Mouse (Mus musculus): Measurements from ENCODE around the gene Epb41l3. TPM values are rescaled to one million over a fixed set of nuclear protein-coding genes. Genes with fewer than 3 reads are reported as not detected.
A peak's percentile ranks its signal among the peaks of the same experiment; 100 is the strongest.

Gene Epb41l3
- polyA plus RNA-seq, 1 experiment from 2014 or later: 75.0 TPM

DNA sequence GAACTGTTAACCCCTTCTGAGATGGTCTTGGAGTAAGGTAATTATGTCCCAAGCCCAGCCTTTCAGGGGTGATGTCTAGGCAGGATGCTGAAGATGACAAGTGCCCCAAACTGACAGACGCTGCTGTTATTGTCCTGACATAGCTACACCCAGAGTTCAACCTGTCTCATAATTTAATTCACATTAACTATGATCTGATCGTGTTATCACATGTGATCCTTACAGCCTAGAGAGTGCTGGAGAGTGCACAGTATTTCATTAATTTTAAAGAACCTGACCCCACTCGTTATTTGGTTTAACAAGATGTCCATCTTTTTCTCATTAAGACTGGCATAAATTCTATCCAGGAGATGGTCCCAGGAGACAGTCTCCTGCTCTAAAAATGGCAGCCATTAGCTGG lies 112.3 kb downstream of the Epb41l3 start:
- H3K4me1 ChIP-seq (ENCODE audit: control insufficient read depth, insufficient read depth, low read length): peaks cover 2% of the 10 kb centered on the region; the same call in 1 of the 2 replicates

DNA sequence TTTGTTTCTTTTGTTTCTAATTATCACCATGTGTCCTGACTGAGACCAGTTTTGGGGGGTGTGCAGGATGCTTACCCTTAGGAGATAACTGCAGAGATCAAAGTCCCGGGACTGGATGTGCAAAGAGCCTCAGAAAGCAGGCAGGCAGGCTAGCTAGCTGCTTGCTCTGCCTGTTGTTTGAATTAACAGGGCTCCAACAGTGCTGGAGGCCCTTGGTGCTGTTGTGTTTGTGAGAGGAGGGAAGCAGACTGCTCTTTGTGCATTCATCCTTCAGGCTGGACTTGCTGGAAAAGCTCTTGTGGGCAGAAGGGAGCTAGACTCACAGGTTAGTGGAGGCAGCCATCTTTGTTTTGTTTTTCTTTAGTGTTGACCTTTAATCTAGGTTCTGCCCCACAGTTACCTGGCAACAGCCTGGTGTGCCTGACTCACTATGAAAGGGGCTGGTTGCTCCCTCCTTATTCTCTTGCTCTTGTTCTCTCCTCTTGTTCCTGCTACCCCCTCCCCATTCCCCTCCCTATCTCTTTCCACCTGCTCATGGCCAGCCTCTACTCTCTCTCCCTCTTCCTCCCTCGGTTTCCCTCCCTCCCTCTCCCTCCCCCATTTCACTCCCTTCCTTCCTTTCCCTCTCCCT lies 117.5 kb downstream of the Epb41l3 start:
- Histone ChIP-seq H3K9me3 (ENCODE audit: control insufficient read depth, low read depth, low read length) (no peaks in the 10 kb centered on the region), H3K4me1 (ENCODE audit: control insufficient read depth, insufficient read depth, low read length) (peaks cover 3% of the 10 kb centered on the region; the same call in 1 of the 2 replicates), H3K9ac (replicated peaks; ENCODE audit: low read depth, low read length) (no peak overlapping the region), H3K4me3 (ENCODE audit: low read depth, low read length) (no peak overlapping the region), H3K36me3 (ENCODE audit: control insufficient read depth, insufficient read depth, low read length) (no peaks in the 10 kb centered on the region), H3K4me2 (replicated peaks; ENCODE audit: low read depth, low read length) (no peak overlapping the region), H3K27me3 (ENCODE audit: control insufficient read depth, insufficient read depth, low read length) (no peaks in the 10 kb centered on the region), H3K27ac (ENCODE audit: low read length) (no peak overlapping the region)
- ATAC-seq (ENCODE audit: insufficient number of reproducible peaks, insufficient read depth, low FRiP score, low read depth): 0 out of 2 replicates have a peak, but pooled peaks have one; percentile 33
- 7% methylated on average over 2 of the region's 2 CpGs for WGBS

More for the DNA sequence above, 112.3 kb downstream of the Epb41l3 start:
- H3K27me3 ChIP-seq (ENCODE audit: control insufficient read depth, insufficient read depth, low read length): no peaks in the 10 kb centered on the region
- H3K9me3 ChIP-seq (ENCODE audit: control insufficient read depth, low read depth, low read length): no peaks in the 10 kb centered on the region
- H3K9ac ChIP-seq (replicated peaks; ENCODE audit: low read depth, low read length): no peak overlapping the region
- ATAC-seq (ENCODE audit: insufficient number of reproducible peaks, insufficient read depth, low FRiP score, low read depth): no peak
- no peak overlapping the region for H3K27ac ChIP-seq (ENCODE audit: low read length)
- 75% methylated on average over 3 of the region's 3 CpGs for WGBS
- no peak overlapping the region for H3K4me3 ChIP-seq (ENCODE audit: low read depth, low read length)
- H3K36me3 ChIP-seq (ENCODE audit: control insufficient read depth, insufficient read depth, low read length): no peaks in the 10 kb centered on the region
- no peak overlapping the region for H3K4me2 ChIP-seq (replicated peaks; ENCODE audit: low read depth, low read length)

DNA sequence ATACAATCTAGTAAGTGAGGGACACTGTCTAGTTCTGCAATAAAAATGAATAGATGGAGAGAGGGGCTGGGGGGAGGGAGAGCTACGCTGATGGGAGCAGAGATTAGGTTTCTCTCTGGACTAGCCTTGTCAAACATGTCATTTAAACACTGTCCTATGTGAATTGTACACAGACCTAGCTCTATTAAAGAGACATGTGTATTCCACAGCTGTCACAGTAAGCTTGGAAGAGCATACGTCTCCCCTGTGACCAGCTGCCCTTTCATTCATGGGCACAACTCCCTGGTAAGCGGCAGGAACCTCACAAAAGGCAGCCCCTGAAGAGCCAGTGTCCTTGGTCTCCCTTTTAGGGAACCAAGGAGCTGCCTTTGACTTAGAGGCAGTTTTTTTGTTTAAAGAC lies 119.1 kb downstream of the Epb41l3 start:
- H3K4me3 ChIP-seq (ENCODE audit: low read depth, low read length): no peak overlapping the region
- no peak for ATAC-seq (ENCODE audit: insufficient number of reproducible peaks, insufficient read depth, low FRiP score, low read depth)
- H3K9ac ChIP-seq (replicated peaks; ENCODE audit: low read depth, low read length): no peak overlapping the region
- peaks cover 3% of the 10 kb centered on the region; the same call in 1 of the 2 replicates for H3K4me1 ChIP-seq (ENCODE audit: control insufficient read depth, insufficient read depth, low read length)
- 24% methylated on average over 3 of the region's 3 CpGs for WGBS
- no peaks in the 10 kb centered on the region for H3K36me3 ChIP-seq (ENCODE audit: control insufficient read depth, insufficient read depth, low read length)
- no peaks in the 10 kb centered on the region for H3K9me3 ChIP-seq (ENCODE audit: control insufficient read depth, low read depth, low read length)
- no peak overlapping the region for H3K27ac ChIP-seq (ENCODE audit: low read length)
- no peak overlapping the region for H3K4me2 ChIP-seq (replicated peaks; ENCODE audit: low read depth, low read length)
- no peaks in the 10 kb centered on the region for H3K27me3 ChIP-seq (ENCODE audit: control insufficient read depth, insufficient read depth, low read length)

DNA sequence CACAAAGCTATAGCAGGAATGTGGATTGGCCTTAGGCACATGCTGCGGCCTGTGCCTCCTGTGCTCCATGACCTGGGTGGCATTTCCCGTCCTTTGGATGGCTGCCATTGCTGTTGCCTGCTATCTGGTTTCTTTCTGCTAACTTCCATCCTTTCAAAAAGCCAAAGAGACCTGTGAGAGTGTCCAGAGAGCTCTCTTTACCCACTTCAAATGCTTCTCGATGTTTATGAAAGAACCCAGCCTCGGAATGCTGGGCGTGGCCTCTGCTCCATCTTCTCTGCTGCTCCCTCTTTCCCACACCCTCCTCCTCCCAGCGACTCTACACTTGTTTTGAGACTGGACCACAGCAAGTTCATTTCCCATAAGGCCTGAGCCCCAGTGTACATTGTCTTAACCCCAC lies 120.3 kb downstream of the Epb41l3 start:
- Histone ChIP-seq H3K27ac (ENCODE audit: low read length) (no peak overlapping the region), H3K36me3 (ENCODE audit: control insufficient read depth, insufficient read depth, low read length) (no peaks in the 10 kb centered on the region), H3K4me2 (replicated peaks; ENCODE audit: low read depth, low read length) (no peak overlapping the region), H3K9ac (replicated peaks; ENCODE audit: low read depth, low read length) (no peak overlapping the region), H3K27me3 (ENCODE audit: control insufficient read depth, insufficient read depth, low read length) (no peaks in the 10 kb centered on the region), H3K9me3 (ENCODE audit: control insufficient read depth, low read depth, low read length) (no peaks in the 10 kb centered on the region), H3K4me3 (ENCODE audit: low read depth, low read length) (no peak overlapping the region), H3K4me1 (ENCODE audit: control insufficient read depth, insufficient read depth, low read length) (peaks cover 3% of the 10 kb centered on the region; the same call in 1 of the 2 replicates)
- 60% methylated on average over 6 of the region's 6 CpGs for WGBS
- no peak for ATAC-seq (ENCODE audit: insufficient number of reproducible peaks, insufficient read depth, low FRiP score, low read depth)

DNA sequence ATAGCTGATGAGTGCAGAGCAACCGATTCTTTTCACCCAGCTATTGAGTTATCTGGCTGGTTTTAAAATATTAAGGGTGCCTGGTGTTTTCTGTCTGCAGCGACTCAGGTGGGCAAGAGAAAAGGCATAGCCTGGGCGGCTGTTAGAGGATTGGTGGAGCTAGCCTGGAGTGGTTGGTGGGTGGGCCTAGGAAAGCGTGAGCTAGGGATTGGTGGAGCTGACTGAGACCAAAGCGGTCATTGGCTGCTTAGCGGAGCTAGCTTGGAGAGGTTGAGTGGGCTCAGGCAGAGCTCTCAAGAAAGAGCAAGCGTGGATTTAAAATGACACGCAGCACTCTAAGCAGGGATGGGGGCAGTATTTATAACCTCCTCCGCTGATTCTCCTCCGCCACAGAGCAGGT lies 121.2 kb downstream of the Epb41l3 start:
- Histone ChIP-seq H3K27ac (ENCODE audit: low read length) (no peak overlapping the region), H3K9ac (replicated peaks; ENCODE audit: low read depth, low read length) (no peak overlapping the region), H3K9me3 (ENCODE audit: control insufficient read depth, low read depth, low read length) (no peaks in the 10 kb centered on the region), H3K4me3 (ENCODE audit: low read depth, low read length) (no peak overlapping the region), H3K36me3 (ENCODE audit: control insufficient read depth, insufficient read depth, low read length) (no peaks in the 10 kb centered on the region), H3K27me3 (ENCODE audit: control insufficient read depth, insufficient read depth, low read length) (no peaks in the 10 kb centered on the region), H3K4me1 (ENCODE audit: control insufficient read depth, insufficient read depth, low read length) (peaks cover 3% of the 10 kb centered on the region; the same call in 1 of the 2 replicates), H3K4me2 (replicated peaks; ENCODE audit: low read depth, low read length) (no peak overlapping the region)
- no peak for ATAC-seq (ENCODE audit: insufficient number of reproducible peaks, insufficient read depth, low FRiP score, low read depth)
- WGBS: 83% methylated on average over 10 of the region's 10 CpGs

DNA sequence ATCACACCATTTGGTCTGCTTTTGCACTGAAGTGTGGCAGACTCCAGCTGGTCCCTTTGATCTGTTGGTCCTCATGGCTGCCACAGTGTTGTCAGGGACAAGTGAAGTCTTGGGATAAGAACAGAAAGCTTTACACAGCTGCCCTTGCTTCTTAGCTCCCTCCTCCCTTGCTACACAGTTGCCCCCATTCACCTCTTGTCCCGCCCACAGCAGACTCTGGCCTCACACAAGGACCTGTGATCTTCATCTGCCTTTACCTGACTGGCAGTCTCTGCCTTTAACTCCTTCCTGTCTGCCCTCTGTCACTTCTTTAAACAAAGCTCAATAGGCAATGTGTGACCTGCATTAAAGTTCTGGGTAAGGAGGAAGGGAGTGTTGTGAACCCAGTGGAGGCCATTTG lies 123.3 kb downstream of the Epb41l3 start:
- Histone ChIP-seq H3K9ac (replicated peaks; ENCODE audit: low read depth, low read length) (no peak overlapping the region), H3K4me1 (ENCODE audit: control insufficient read depth, insufficient read depth, low read length) (no peaks in the 10 kb centered on the region), H3K27me3 (ENCODE audit: control insufficient read depth, insufficient read depth, low read length) (no peaks in the 10 kb centered on the region), H3K9me3 (ENCODE audit: control insufficient read depth, low read depth, low read length) (no peaks in the 10 kb centered on the region), H3K27ac (ENCODE audit: low read length) (no peak overlapping the region), H3K4me3 (ENCODE audit: low read depth, low read length) (no peak overlapping the region), H3K4me2 (replicated peaks; ENCODE audit: low read depth, low read length) (no peak overlapping the region), H3K36me3 (ENCODE audit: control insufficient read depth, insufficient read depth, low read length) (no peaks in the 10 kb centered on the region)
- ATAC-seq (ENCODE audit: insufficient number of reproducible peaks, insufficient read depth, low FRiP score, low read depth): no peak
- WGBS: 47% methylated on average over 1 of the region's 1 CpGs

DNA sequence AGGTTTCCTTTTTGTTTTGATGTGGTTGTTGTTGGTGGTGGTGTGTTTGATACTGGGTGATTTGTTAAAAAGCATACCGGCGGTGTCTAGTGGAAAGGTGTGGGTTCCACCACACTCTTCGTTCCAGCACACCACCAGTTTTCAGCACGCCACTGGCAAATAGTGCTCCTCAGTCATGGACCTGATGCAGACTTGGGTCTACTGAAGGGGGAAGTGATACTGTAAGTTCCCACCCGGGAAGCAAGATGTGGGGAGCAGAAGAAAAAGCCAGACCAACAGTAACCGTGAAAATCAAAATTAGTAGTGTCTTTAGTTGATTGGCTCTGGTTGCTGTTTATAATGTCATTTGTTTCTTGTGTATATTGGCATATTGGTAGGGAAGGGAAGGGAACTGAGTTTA lies 124.3 kb downstream of the Epb41l3 start:
- Histone ChIP-seq H3K9me3 (ENCODE audit: control insufficient read depth, low read depth, low read length) (no peaks in the 10 kb centered on the region), H3K27me3 (ENCODE audit: control insufficient read depth, insufficient read depth, low read length) (no peaks in the 10 kb centered on the region), H3K4me1 (ENCODE audit: control insufficient read depth, insufficient read depth, low read length) (no peaks in the 10 kb centered on the region), H3K4me3 (ENCODE audit: low read depth, low read length) (no peak overlapping the region), H3K27ac (ENCODE audit: low read length) (no peak overlapping the region), H3K4me2 (replicated peaks; ENCODE audit: low read depth, low read length) (no peak overlapping the region), H3K36me3 (ENCODE audit: control insufficient read depth, insufficient read depth, low read length) (no peaks in the 10 kb centered on the region), H3K9ac (replicated peaks; ENCODE audit: low read depth, low read length) (no peak overlapping the region)
- 78% methylated on average over 6 of the region's 6 CpGs for WGBS
- no peak for ATAC-seq (ENCODE audit: insufficient number of reproducible peaks, insufficient read depth, low FRiP score, low read depth)

DNA sequence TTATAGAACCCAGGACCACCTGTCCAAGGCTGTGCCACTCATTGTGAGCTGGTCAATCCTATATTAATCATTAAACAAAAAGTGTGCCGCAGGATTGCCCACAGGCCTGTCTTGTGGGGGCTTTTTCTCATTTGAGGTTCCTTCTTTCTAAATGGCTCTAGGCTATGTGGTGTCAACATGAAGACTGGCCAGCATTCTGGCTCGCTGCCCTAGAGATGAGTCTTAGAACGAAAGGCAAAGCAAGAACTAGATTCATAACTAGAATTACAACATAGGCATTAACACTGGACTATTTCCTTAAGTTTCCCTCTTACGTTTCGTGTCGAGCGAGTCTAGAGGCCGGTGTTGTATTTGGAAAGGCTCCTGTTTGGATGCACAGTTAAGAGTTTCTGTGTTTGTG lies 125.5 kb downstream of the Epb41l3 start:
- no peak for ATAC-seq (ENCODE audit: insufficient number of reproducible peaks, insufficient read depth, low FRiP score, low read depth)
- Histone ChIP-seq H3K9ac (replicated peaks; ENCODE audit: low read depth, low read length) (no peak overlapping the region), H3K4me3 (ENCODE audit: low read depth, low read length) (no peak overlapping the region), H3K36me3 (ENCODE audit: control insufficient read depth, insufficient read depth, low read length) (no peaks in the 10 kb centered on the region), H3K4me1 (ENCODE audit: control insufficient read depth, insufficient read depth, low read length) (no peaks in the 10 kb centered on the region), H3K27ac (ENCODE audit: low read length) (no peak overlapping the region), H3K9me3 (ENCODE audit: control insufficient read depth, low read depth, low read length) (no peaks in the 10 kb centered on the region), H3K4me2 (replicated peaks; ENCODE audit: low read depth, low read length) (no peak overlapping the region), H3K27me3 (ENCODE audit: control insufficient read depth, insufficient read depth, low read length) (no peaks in the 10 kb centered on the region)
- WGBS: 91% methylated on average over 8 of the region's 8 CpGs

Measured in stomach, embryonic 14.5 days (tissue).